Mouse (Mus musculus) thymus, adult 2 months (tissue): Measurements from ENCODE around the gene Kirrel3. TPM values are rescaled to one million over a fixed set of nuclear protein-coding genes. Genes with fewer than 3 reads are reported as not detected.

ENCODE experiments used
- DNase-seq: peaks from one replicate; pipeline ENCODE4 v3.0.0; 2021
- H3K27ac ChIP-seq: fragments of 200-500 bp; 2 replicates; pipeline ENCODE4 v1.5.1; 2012; ENCODE audit warnings: low read length, control low read depth; ENCODE audit not compliant: control insufficient read depth, insufficient read depth
- H3K27me3 ChIP-seq: fragments of 200-500 bp; 2 replicates; pipeline ENCODE4 v1.6.1; 2012; ENCODE audit warnings: mild to moderate bottlenecking, low read length, moderate library complexity, mixed read lengths; ENCODE audit not compliant: control insufficient read depth, insufficient read depth
- H3K36me3 ChIP-seq: fragments of 200-500 bp; 2 replicates; pipeline ENCODE4 v1.6.1; 2012; ENCODE audit warnings: mild to moderate bottlenecking, low read length, moderate library complexity; ENCODE audit not compliant: control insufficient read depth, insufficient read depth
- H3K4me1 ChIP-seq: fragments of 200-500 bp; replicated peaks from 2 replicates; pipeline ENCODE4 v1.6.1; 2012; ENCODE audit warnings: low read length; ENCODE audit not compliant: control insufficient read depth, insufficient read depth
- H3K4me3 ChIP-seq: fragments of 200-500 bp; 2 replicates; pipeline ENCODE4 v1.5.1; 2012; ENCODE audit warnings: mild to moderate bottlenecking, low read length, control low read depth, moderate library complexity; ENCODE audit not compliant: control insufficient read depth, insufficient read depth
- CTCF ChIP-seq: fragments of 200-500 bp; IDR thresholded peaks from 2 replicates; pipeline ENCODE4 v1.5.1; 2012; ENCODE audit warnings: mild to moderate bottlenecking, control low read depth, low read length, moderate library complexity, borderline replicate concordance; ENCODE audit not compliant: control insufficient read depth, poor library complexity, insufficient read depth; ENCODE audit errors: extremely low read depth
- POLR2A ChIP-seq: fragments of 200-500 bp; IDR thresholded peaks from 2 replicates; pipeline ENCODE4 v1.6.1; 2012; ENCODE audit warnings: mild to moderate bottlenecking, low read length, control low read depth, moderate library complexity; ENCODE audit not compliant: control insufficient read depth, poor library complexity, insufficient read depth; ENCODE audit errors: extremely low read depth
- WGBS: fragments of 180-500 bp; shearing (Covaris S2); methylation state at CpG from one replicate; pipeline ENCODE4 v1.1.7; 2018; 5-methylcytosine and 5-hydroxymethylcytosine counted together
- polyA plus RNA-seq: library from polyadenylated mRNA; depleted of rRNA; stranded (reverse); fragments of >200 nt; gene quantifications from 2 replicates; pipeline ENCODE4 v1.2.3, GENCODE M21; 2012

Gene Kirrel3
- polyA plus RNA-seq, 1 experiment, result 1.2 TPM

- 59% methylated on average over 4 of the region's 4 CpGs for WGBS
Measured at GRCm38 (mm10) chr9:34706350-34706873, 220.7 kb downstream of the Kirrel3 start.

GRCm38 (mm10) chr9:34708691-34709090 is 223.0 kb downstream of the Kirrel3 start:
- TF ChIP-seq POLR2A (no peak), CTCF (no peak)
- WGBS, result 89% methylated on average over 6 of the region's 6 CpGs

More at GRCm38 (mm10) chr9:34706350-34706873, 220.7 kb downstream of the Kirrel3 start:
- no peak for TF ChIP-seq POLR2A
- no peak for TF ChIP-seq CTCF
- Histone ChIP-seq H3K36me3 (no peaks in the 10 kb centered on the region), H3K27me3 (no peaks in the 10 kb centered on the region), H3K27ac (no peak overlapping the region), H3K4me1 (no peaks in the 10 kb centered on the region), H3K4me3 (no peak overlapping the region)
- DNase-seq, result no peak

GRCm38 (mm10) chr9:34711996-34712395 is 226.3 kb downstream of the Kirrel3 start:
- Histone ChIP-seq H3K27ac (no peak overlapping the region), H3K4me3 (no peak overlapping the region), H3K36me3 (no peaks in the 10 kb centered on the region), H3K27me3 (no peaks in the 10 kb centered on the region), H3K4me1 (no peaks in the 10 kb centered on the region)
- TF ChIP-seq CTCF (no peak), POLR2A (no peak)
- DNase-seq, result no peak
- WGBS, result 22% methylated on average over 1 of the region's 1 CpGs

More at GRCm38 (mm10) chr9:34708691-34709090, 223.0 kb downstream of the Kirrel3 start:
- H3K27me3 ChIP-seq, result no peaks in the 10 kb centered on the region
- no peaks in the 10 kb centered on the region for H3K4me1 ChIP-seq
- DNase-seq, result no peak
- no peak overlapping the region for H3K4me3 ChIP-seq
- no peaks in the 10 kb centered on the region for H3K36me3 ChIP-seq
- no peak overlapping the region for H3K27ac ChIP-seq

- H3K4me3 ChIP-seq, result no peak overlapping the region
- 88% methylated on average over 4 of the region's 4 CpGs for WGBS
- H3K27me3 ChIP-seq, result no peaks in the 10 kb centered on the region
- DNase-seq, result no peak
- H3K27ac ChIP-seq, result no peak overlapping the region
- no peaks in the 10 kb centered on the region for H3K36me3 ChIP-seq
- TF ChIP-seq POLR2A (no peak), CTCF (no peak)
- H3K4me1 ChIP-seq, result no peaks in the 10 kb centered on the region
Measured at GRCm38 (mm10) chr9:34712996-34713395, 227.3 kb downstream of the Kirrel3 start.

- Histone ChIP-seq H3K4me3 (no peak overlapping the region), H3K27ac (no peak overlapping the region), H3K36me3 (no peaks in the 10 kb centered on the region), H3K27me3 (no peaks in the 10 kb centered on the region), H3K4me1 (no peaks in the 10 kb centered on the region)
- no peak for DNase-seq
- WGBS, result 93% methylated on average over 4 of the region's 4 CpGs
- TF ChIP-seq POLR2A (no peak), CTCF (no peak)
Measured at GRCm38 (mm10) chr9:34713462-34713926, 227.8 kb downstream of the Kirrel3 start.

GRCm38 (mm10) chr9:34714996-34715619 is 229.4 kb downstream of the Kirrel3 start:
- WGBS, result 75% methylated on average over 3 of the region's 3 CpGs
- no peak overlapping the region for H3K27ac ChIP-seq
- no peak for TF ChIP-seq POLR2A
- TF ChIP-seq CTCF, result no peak
- no peaks in the 10 kb centered on the region for H3K27me3 ChIP-seq
- H3K36me3 ChIP-seq, result no peaks in the 10 kb centered on the region
- H3K4me3 ChIP-seq, result no peak overlapping the region
- no peaks in the 10 kb centered on the region for H3K4me1 ChIP-seq
- no peak for DNase-seq

GRCm38 (mm10) chr9:34716476-34716875 is 230.8 kb downstream of the Kirrel3 start:
- WGBS, result 83% methylated on average over 2 of the region's 2 CpGs
- no peak for DNase-seq
- Histone ChIP-seq H3K36me3 (no peaks in the 10 kb centered on the region), H3K27ac (no peak overlapping the region), H3K4me1 (no peaks in the 10 kb centered on the region), H3K4me3 (no peak overlapping the region), H3K27me3 (no peaks in the 10 kb centered on the region)
- TF ChIP-seq POLR2A (no peak), CTCF (no peak)
